Mouse (Mus musculus): Measurements from ENCODE around the gene Clec4g.
A peak's percentile ranks its signal among the peaks of the same experiment; 100 is the strongest.
"Not testable (repeated sequence)": the region's sequence is repeated elsewhere in the genome, so short reads cannot be mapped to it uniquely, and the experiment has no call there.

Gene Clec4g

GRCm38 (mm10) chr8:3720551-3720950, at the start of gene Clec4g:
TSS of gene Clec4g (minus strand) at chr8:3720651.
- no peak for DNase-seq (ENCODE audit: extremely low read depth, low read depth)

- not testable (repeated sequence) for DNase-seq (ENCODE audit: extremely low read depth, low read depth)
Observed at GRCm38 (mm10) chr8:3768641-3769040, 48.2 kb upstream of the Clec4g start.

GRCm38 (mm10) chr8:3754261-3754850, 33.9 kb upstream of the Clec4g start:
- DNase-seq (ENCODE audit: extremely low read depth, low read depth): peak; percentile 96

- DNase-seq (ENCODE audit: extremely low read depth, low read depth): no peak
Observed at GRCm38 (mm10) chr8:3748761-3749160, 28.3 kb upstream of the Clec4g start, which contains the start of gene Cd209a. TSS of gene Cd209a (minus strand) at chr8:3748984.

- no peak for DNase-seq (ENCODE audit: extremely low read depth, low read depth)
Observed at GRCm38 (mm10) chr8:3736947-3737346, 16.5 kb upstream of the Clec4g start.

GRCm38 (mm10) chr8:3735599-3735998, 15.1 kb upstream of the Clec4g start:
- no peak for DNase-seq (ENCODE audit: extremely low read depth, low read depth)

GRCm38 (mm10) chr8:3734084-3734483, 13.6 kb upstream of the Clec4g start:
- peak; percentile 42 for DNase-seq (ENCODE audit: extremely low read depth, low read depth)

DNA sequence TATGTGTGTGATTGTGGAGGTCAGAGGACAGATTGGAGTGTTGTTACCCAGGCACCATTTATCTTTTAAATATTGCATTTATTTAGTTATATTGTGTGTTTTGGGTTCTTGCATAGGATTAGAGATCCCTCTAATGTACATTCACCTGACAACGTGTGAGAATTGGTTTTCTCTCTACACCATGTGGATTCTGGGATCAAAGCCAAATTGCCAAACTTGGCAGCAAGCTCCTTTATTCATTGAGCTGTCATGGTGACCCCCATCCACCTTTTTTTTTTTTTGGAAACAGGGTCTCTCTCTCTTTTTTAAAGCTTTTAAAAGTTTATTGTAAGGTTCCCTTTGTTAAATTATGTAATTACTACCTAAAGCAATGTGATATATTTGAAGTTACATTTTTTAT, 590 bp upstream of the Clec4g start:
- no peak for DNase-seq (ENCODE audit: extremely low read depth, low read depth)

DNA sequence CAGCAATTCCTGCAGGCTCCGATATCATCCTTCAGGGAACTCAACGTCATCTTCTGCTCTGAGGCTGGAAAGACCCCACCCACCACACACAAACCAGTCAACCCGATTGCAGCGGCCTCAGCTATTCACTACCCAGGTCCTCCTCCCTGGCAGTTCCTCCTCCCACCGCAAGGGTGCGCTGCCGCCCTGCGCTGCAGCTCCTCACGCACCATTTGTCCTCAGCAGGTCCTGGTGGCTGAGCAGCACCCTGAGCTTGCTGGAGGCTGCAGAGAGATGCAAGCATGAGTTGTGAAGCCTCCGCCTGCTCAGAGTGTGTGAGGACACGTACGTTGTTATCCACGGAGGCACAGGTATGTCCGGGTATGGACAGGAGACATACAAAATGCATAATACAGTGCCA, 1.9 kb downstream of the Clec4g start:
- DNase-seq (ENCODE audit: extremely low read depth, low read depth): peak; percentile 41

DNA sequence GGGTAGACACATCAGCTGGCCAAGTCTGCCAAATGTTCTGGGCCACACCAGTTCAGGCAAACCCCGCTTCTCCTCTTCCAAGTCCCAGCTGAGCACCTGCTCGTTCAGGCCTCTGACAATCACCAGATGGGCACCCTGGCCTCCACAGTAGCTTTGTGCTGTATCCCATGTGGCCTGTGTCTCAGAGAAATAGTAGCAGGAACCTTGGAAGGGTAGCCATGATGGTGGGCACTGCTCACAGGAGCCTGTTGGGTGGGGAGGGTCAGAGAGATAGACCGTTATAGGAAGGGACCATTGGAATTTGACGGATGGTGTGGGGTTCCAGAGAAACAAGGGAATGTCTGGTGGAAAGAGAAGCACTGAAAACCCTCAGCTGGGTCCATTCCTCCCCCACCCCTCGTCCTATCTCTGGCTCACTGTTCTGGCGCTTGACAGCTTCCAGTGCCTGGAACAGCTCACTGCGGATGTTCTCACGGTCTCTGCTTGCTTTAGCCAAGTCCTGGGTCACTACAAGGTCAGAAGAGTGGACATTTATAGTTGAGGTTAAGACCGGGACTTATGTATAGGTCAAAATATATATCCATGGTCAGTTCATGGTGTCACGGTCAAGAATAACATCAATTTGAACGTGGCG, 3.0 kb downstream of the Clec4g start:
- no peak for DNase-seq (ENCODE audit: extremely low read depth, low read depth)

- peak; percentile 78 for DNase-seq (ENCODE audit: extremely low read depth, low read depth)
Observed at GRCm38 (mm10) chr8:3711646-3712045, 8.8 kb downstream of the Clec4g start.

DNA sequence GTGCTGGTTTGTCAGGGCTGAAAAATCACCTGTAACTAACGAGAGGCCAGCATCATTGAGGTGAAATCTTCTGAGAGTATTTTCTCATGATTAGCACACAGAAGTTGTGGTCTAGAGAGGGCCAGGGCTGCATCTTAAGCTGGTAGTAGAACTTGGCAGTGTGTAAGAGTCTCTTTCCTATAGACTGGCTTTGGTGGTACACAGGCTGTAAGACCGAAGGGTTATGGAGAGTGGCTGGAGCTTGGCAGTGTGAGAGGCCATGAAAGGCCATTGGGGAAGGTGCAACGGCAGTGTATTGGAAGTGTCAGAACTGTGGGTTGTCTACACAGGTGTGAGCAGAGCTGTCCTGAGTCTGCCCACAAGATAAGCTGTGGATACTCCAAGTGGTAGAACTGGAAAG, 10.1 kb downstream of the Clec4g start:
- DNase-seq (ENCODE audit: extremely low read depth, low read depth): no peak

GRCm38 (mm10) chr8:3707611-3708010, 12.8 kb downstream of the Clec4g start:
- no peak for DNase-seq (ENCODE audit: extremely low read depth, low read depth)

DNA sequence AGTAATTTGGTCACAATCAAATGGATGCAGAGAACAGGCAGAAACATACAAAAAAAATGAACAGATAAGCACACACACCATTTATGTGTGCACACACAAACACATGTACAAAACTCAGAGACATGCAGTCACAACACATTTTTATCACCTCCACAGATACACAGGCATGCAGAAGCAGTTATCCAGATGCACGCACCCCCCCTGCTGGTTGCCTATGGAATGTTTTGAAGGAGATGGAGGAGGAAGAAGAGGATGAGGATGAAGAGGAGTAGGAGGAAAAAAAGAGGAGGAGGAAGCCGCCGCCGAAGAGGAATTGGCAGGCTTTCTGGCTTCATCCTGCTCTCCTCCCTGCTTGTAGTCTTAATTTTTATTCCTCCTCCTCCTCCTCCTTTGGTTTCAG, 14.7 kb downstream of the Clec4g start:
- DNase-seq (ENCODE audit: extremely low read depth, low read depth): no peak

DNA sequence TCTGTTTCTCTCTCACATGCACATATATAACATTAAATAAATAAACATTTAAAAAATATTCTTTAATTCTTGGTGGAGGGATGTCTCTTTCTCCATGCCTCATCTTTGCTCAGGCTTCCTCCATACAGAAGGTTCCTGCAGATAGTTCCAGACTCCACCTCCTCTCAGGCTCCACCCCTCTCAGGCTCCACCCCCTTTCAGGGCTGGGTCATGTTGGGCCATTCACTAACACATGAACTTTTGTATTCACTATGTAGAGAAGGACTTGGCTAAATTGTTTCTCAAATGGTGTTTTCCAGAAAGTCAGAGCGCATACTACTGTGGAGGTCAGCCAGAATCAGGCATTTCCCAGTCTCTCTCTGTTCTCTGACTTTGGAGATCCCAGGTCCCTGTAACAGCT, 19.0 kb downstream of the Clec4g start:
- peak; percentile 29 for DNase-seq (ENCODE audit: extremely low read depth, low read depth)

GRCm38 (mm10) chr8:3694121-3694520, 26.3 kb downstream of the Clec4g start, which contains the start of gene Fcer2a:
TSS of gene Fcer2a (minus strand) at chr8:3694175.
- no peak for DNase-seq (ENCODE audit: extremely low read depth, low read depth)

GRCm38 (mm10) chr8:3690774-3691173, 29.7 kb downstream of the Clec4g start:
- no peak for DNase-seq (ENCODE audit: extremely low read depth, low read depth)

DNA sequence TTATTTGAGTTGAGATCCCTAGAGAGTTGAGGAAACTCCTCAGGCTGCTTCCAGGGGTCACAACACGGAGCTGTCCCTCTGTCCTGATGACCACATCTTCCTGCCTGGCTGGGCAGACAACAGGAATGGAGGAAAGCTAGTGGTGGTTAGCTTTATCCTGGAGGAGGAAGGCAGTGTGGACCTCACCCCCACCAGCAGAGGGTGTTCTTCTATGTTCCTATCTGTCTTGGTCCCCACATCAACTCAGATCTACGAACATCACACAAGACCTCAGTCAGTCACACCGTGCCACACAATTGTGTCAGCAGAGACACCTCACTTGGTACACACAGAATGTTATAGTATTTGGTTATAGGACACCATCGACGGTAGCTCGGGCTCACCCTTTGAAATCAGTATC, 32.9 kb downstream of the Clec4g start:
- DNase-seq (ENCODE audit: extremely low read depth, low read depth): no peak

GRCm38 (mm10) chr8:3685422-3685821, 35.0 kb downstream of the Clec4g start:
- DNase-seq (ENCODE audit: extremely low read depth, low read depth): no peak

DNA sequence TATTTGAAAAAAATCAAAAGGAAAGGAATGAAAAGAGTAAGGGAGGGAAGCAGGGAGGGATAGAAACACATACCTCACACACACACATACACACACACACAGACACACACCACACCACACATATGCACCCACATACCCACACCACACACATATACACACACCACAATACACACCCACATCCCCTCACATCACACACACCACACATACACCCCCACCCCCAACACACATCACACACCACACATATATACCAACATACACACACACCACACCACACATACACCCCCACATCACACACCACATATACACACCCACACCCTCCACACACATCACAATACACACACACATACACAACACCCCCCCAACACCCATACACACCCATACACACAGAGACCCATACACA, 35.9 kb downstream of the Clec4g start:
- DNase-seq (ENCODE audit: extremely low read depth, low read depth): no peak

GRCm38 (mm10) chr8:3683408-3684176, 36.9 kb downstream of the Clec4g start:
- DNase-seq (ENCODE audit: extremely low read depth, low read depth): no peak

GRCm38 (mm10) chr8:3682435-3682834, 38.0 kb downstream of the Clec4g start:
- no peak for DNase-seq (ENCODE audit: extremely low read depth, low read depth)

Measured in MEL-GATA-1-ER (cell line).